28 mouse cellular contexts compared by ENCODE assay signal in genomic region chr17:31444251-31444650, GRCm38 (mm10). TPM values are rescaled to one million over a fixed set of nuclear protein-coding genes. Genes with fewer than 3 reads are reported as not detected.
DNase-seq lines count a peak whose midpoint lies in the region; ATAC-seq and TF ChIP-seq lines count a peak whose summit lies in the region.
"Had no signal": no experiment of that assay in that cellular context is flagged by ENCODE, and none has a peak within 500 bp of the region (broad histone marks: within the 10 kb centered on the region; RNA-seq: fewer than 3 reads in every experiment).

No protein-coding gene starts in this region.

- no peaks in the 10 kb centered on the region; the same call in 1 of the 2 replicates for H3K36me3 ChIP-seq in kidney, postnatal 0 days (ENCODE audit: insufficient read depth, low read length)
- no peaks in the 10 kb centered on the region for H3K36me3 ChIP-seq in stomach, embryonic 16.5 days (ENCODE audit: control insufficient read depth, insufficient read depth, low read length)
- H3K36me3 ChIP-seq in stomach, postnatal 0 days (ENCODE audit: control insufficient read depth, insufficient read depth, low read length), result no peaks in the 10 kb centered on the region
- peaks cover 20% of the 10 kb centered on the region for H3K36me3 ChIP-seq in limb, embryonic 10.5 days
- H3K36me3 ChIP-seq: hindbrain, embryonic 15.5 days had no signal

- peaks cover 6% of the 10 kb centered on the region; the same call in 1 of the 2 replicates for H3K4me1 ChIP-seq in kidney, postnatal 0 days (replicated peaks; ENCODE audit: insufficient read depth, low read length)
- H3K4me1 ChIP-seq in stomach, embryonic 16.5 days (ENCODE audit: control insufficient read depth, insufficient read depth, low read length), result peaks cover 19% of the 10 kb centered on the region
- no peaks in the 10 kb centered on the region; the same call in 1 of the 2 replicates for H3K4me1 ChIP-seq in stomach, postnatal 0 days (replicated peaks; ENCODE audit: control insufficient read depth, insufficient read depth)
- peaks cover 61% of the 10 kb centered on the region for H3K4me1 ChIP-seq in limb, embryonic 10.5 days
- H3K4me1 ChIP-seq: midbrain, embryonic 13.5 days had no signal

- H3K4me2 ChIP-seq in kidney, postnatal 0 days (ENCODE audit: low read length), result no peak overlapping the region
- H3K4me2 ChIP-seq in stomach, embryonic 16.5 days (ENCODE audit: low read depth, low read length), result no peak overlapping the region
- no peak overlapping the region for H3K4me2 ChIP-seq in stomach, postnatal 0 days (replicated peaks; ENCODE audit: low read depth)
- H3K4me2 ChIP-seq: hindbrain, embryonic 15.5 days; limb, embryonic 13.5 days; midbrain, embryonic 13.5 days had no signal

- no peak overlapping the region for H3K4me3 ChIP-seq in kidney, postnatal 0 days (replicated peaks; ENCODE audit: low read depth, low read length)
- no peak overlapping the region for H3K4me3 ChIP-seq in stomach, embryonic 16.5 days (replicated peaks; ENCODE audit: low read length)
- no peak overlapping the region for H3K4me3 ChIP-seq in stomach, postnatal 0 days (ENCODE audit: low read depth, low read length)
- no peak overlapping the region for H3K4me3 ChIP-seq in limb, embryonic 10.5 days
- H3K4me3 ChIP-seq: heart, adult 2 months; hindbrain, embryonic 10.5 days; hindbrain, embryonic 15.5 days; limb, embryonic 13.5 days; megakaryocyte, embryonic 14.5 days; midbrain, embryonic 13.5 days had no signal

- ATAC-seq in kidney, postnatal 0 days (replicated peaks; ENCODE audit: low FRiP score, low read depth), result no peak
- no peak for ATAC-seq in stomach, embryonic 16.5 days (ENCODE audit: insufficient read depth, low FRiP score)
- ATAC-seq in stomach, postnatal 0 days (ENCODE audit: low FRiP score, low TSS enrichment), result no peak
- ATAC-seq: forebrain, postnatal 0 days; inflammation-experienced regulatory T-cells, adult 6 months; midbrain, embryonic 13.5 days; Patski had no signal

- H3K9ac ChIP-seq in kidney, postnatal 0 days (ENCODE audit: low read depth, low read length), result no peak overlapping the region
- 0 out of 2 replicates have a peak overlapping the region, but pooled peaks have one; percentile 19 for H3K9ac ChIP-seq in stomach, embryonic 16.5 days (ENCODE audit: low read length)
- H3K9ac ChIP-seq in stomach, postnatal 0 days (ENCODE audit: low read length), result no peak overlapping the region
- H3K9ac ChIP-seq: forebrain, postnatal 0 days; hindbrain, embryonic 15.5 days; limb, embryonic 13.5 days; midbrain, embryonic 13.5 days had no signal

- DNase-seq in kidney, postnatal 0 days (ENCODE audit: low spot score), result no peak
- DNase-seq in kidney, adult 18-20 months, result no peak
- DNase-seq in stomach, postnatal 0 days (ENCODE audit: low spot score), result no peak
- DNase-seq in limb, embryonic 10.5 days (ENCODE audit: low spot score), result no peak
- no peak for DNase-seq in lung, postnatal 25 days (ENCODE audit: low spot score)
- DNase-seq in left cerebral cortex, postnatal 25 days (ENCODE audit: low spot score in 2 of 2), result no peak
- no peak for DNase-seq in c-Kit-positive CD71-positive TER-119-positive erythroid progenitor cells, embryonic 14.5 days (ENCODE audit: low spot score)
- DNase-seq: adrenal gland, postnatal 10 days; cerebellum, adult 2 months; cerebellum, postnatal 14 days; forebrain, postnatal 0 days; heart, adult 2 months; heart, postnatal 14 days; kidney, adult 9 months; kidney, postnatal 14 days; layer of hippocampus, adult 9-11 months; right cerebral cortex, postnatal 25 days; thymus, postnatal 25 days had no signal

- TF ChIP-seq CTCF in kidney, postnatal 0 days (IDR thresholded peaks at IDR 0.05; ENCODE audit: low read depth), result no peak
- no peak for TF ChIP-seq CTCF in stomach, postnatal 0 days (IDR thresholded peaks at IDR 0.05; ENCODE audit: low read depth)

- no peaks in the 10 kb centered on the region for H3K27me3 ChIP-seq in kidney, postnatal 0 days (ENCODE audit: insufficient read depth, low read length)
- H3K27me3 ChIP-seq in stomach, embryonic 16.5 days (ENCODE audit: control insufficient read depth, insufficient read depth, low read length), result no peaks in the 10 kb centered on the region
- no peaks in the 10 kb centered on the region for H3K27me3 ChIP-seq in stomach, postnatal 0 days (ENCODE audit: control insufficient read depth, insufficient read depth, low read length)
- H3K27me3 ChIP-seq in limb, embryonic 10.5 days (ENCODE audit: low read depth, poor library complexity, severe bottlenecking), result no peaks in the 10 kb centered on the region
- H3K27me3 ChIP-seq: hindbrain, embryonic 15.5 days; limb, embryonic 13.5 days; midbrain, embryonic 13.5 days; Patski had no signal

- H3K27ac ChIP-seq in kidney, postnatal 0 days, result peak overlapping the region; percentile 48; the same call in 1 of the 2 replicates
- H3K27ac ChIP-seq in stomach, embryonic 16.5 days (ENCODE audit: low read length), result no peak overlapping the region
- H3K27ac ChIP-seq in stomach, postnatal 0 days (replicated peaks), result no peak overlapping the region
- peak overlapping the region; percentile 72 for H3K27ac ChIP-seq in limb, embryonic 10.5 days
- H3K27ac ChIP-seq: heart, adult 2 months; hindbrain, embryonic 15.5 days; limb, embryonic 13.5 days; midbrain, embryonic 13.5 days had no signal

- TF ChIP-seq EP300 in stomach, postnatal 0 days (optimal IDR thresholded peaks at IDR 0.05), result no peak

- WGBS in kidney, postnatal 0 days, result 67% methylated on average over 7 of the region's 7 CpGs
- 42% methylated on average over 7 of the region's 7 CpGs for WGBS in stomach, embryonic 16.5 days
- WGBS in stomach, postnatal 0 days, result 45% methylated on average over 7 of the region's 7 CpGs
- 63% methylated on average over 7 of the region's 7 CpGs for WGBS in limb, embryonic 10.5 days

- no peaks in the 10 kb centered on the region for H3K9me3 ChIP-seq in kidney, postnatal 0 days (replicated peaks; ENCODE audit: low read length)
- H3K9me3 ChIP-seq in stomach, embryonic 16.5 days (replicated peaks; ENCODE audit: control insufficient read depth, low read length), result no peaks in the 10 kb centered on the region
- H3K9me3 ChIP-seq in stomach, postnatal 0 days (ENCODE audit: control insufficient read depth, low read length), result no peaks in the 10 kb centered on the region
- no peaks in the 10 kb centered on the region for H3K9me3 ChIP-seq in limb, embryonic 10.5 days (replicated peaks)
- H3K9me3 ChIP-seq: hindbrain, embryonic 10.5 days; hindbrain, embryonic 15.5 days; limb, embryonic 13.5 days; midbrain, embryonic 13.5 days had no signal

- intact Hi-C loops in left cerebral cortex, postnatal 25 days (cut with DNase I), result no loop called here

RNA-seq across cellular contexts. Expression of gene Pde9a, which starts 58.2 kb away (rescaled TPM):
- 31.9 and 36.8 TPM in 2 replicates for polyA plus RNA-seq in kidney, postnatal 0 days (2015; fragmentation: Nextera tagmentation; extraction: Ambion mirVana)
- 28.0 and 31.1 TPM in 2 replicates for polyA plus RNA-seq in stomach, embryonic 16.5 days (2015; fragmentation: Nextera tagmentation; extraction: Ambion mirVana)
- polyA plus RNA-seq in stomach, postnatal 0 days (2015; fragmentation: Nextera tagmentation; extraction: Ambion mirVana), result 11.6 and 12.1 TPM in 2 replicates
- 20.4 and 27.2 TPM in 2 replicates for polyA plus RNA-seq in limb, embryonic 10.5 days (2016; fragmentation: Nextera tagmentation; extraction: Ambion mirVana)
- 10 to 100 TPM; 23.5 to 24.8 TPM for total RNA-seq in left cerebral cortex, postnatal 25 days (2021)
- total RNA-seq: MEL; monocyte, adult 5-6 weeks had no signal
- polyA plus RNA-seq: inflammation-experienced regulatory T-cells, adult 6 months; Patski had no signal

Comparison
In these comparisons a context has a peak if more than half of its experiments do, and no peak if none do; other contexts are left out.
1. H3K27ac ChIP-seq: peak in kidney, postnatal 0 days (single experiment) and limb, embryonic 10.5 days (single experiment); none in stomach, embryonic 16.5 days (single experiment) and stomach, postnatal 0 days (single experiment).